Mouse (Mus musculus): ENCODE measurements around the gene A2ml1.

Gene A2ml1

DNA sequence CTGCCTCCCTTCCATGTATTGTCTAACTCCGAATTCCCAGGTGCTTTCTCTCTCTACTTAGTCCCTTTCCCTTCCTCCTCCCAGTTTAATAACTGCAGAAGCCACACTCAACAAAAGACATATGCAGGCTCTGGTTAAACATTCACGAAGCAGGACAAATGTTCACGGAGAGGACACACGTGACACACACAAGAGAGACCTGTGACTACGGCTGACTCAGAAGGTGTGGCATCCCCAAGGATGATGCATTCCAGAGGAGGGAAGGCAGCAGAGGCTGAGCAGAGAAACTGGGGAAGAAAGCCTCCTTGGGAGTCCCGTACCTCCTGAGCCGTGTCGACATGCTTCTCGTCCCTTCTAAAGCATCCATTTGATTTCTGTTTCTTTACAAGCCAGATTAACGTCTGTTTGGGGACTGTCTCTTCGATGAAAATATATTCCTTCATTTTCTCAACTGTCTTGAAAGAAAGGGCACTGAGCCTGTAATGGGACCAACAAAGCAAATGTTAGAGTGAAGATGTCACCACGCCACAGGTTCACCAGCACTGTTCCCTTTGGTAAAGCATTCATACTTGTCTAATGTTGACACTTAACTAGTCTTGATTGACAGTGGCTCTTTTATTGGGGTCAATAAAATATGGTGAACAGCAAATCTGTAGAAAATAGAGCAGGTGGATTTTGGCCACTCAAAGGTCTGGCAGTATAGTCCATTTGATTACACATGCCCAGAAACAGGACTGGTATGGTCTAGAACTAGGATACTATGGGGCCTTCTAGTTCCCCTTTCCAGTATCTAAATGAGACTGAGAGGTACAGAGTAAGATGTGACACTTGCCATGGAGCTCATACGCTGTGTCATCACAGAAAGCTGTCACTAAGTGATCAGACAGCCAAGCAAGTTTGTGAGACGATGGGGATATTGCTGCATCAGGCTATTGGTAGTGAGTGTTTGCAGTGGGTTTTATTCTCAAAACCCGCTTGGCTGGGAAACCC lies 31.6 kb downstream of the A2ml1 start:
- no peak for DNase-seq (ENCODE audit: low spot score)

DNA sequence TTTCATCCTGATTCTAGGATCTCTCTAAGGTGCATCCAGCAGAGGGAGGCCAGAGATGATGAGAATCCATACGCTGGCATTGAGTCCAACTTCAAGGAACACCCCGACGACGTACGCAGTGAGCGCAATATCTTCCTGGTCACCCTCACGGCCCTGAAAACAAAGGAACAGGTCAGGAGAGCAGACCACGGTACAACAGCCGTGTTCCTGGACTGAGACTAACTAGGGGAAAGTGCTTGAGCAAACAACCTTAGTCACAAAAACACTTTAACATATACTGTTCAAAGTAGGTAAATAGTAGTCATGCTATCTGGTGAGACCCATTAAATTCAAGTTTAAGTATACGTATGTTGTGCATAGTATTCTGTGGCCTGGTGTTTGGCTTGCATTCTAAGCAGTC lies 32.9 kb downstream of the A2ml1 start:
- no peak for DNase-seq (ENCODE audit: low spot score)

DNA sequence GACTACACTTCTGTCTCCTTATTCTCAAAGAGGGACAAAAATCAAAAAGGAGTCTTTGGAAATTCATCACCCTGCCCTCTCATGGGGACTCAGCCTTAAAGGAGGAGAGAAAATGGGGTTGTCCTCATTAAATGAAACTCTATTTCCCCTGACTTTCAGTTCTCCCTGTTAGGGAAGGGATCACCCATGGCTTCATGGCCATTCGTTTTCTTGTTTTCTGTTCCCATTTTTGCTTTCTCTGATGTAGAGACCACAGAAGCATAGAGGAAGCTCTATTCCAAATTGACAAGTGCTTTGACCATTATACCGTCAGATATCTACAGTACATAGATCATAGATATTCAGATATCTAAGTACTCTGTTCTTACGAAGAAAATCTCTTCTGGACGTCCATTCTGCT lies 36.0 kb downstream of the A2ml1 start:
- DNase-seq (ENCODE audit: low spot score), result no peak

DNA sequence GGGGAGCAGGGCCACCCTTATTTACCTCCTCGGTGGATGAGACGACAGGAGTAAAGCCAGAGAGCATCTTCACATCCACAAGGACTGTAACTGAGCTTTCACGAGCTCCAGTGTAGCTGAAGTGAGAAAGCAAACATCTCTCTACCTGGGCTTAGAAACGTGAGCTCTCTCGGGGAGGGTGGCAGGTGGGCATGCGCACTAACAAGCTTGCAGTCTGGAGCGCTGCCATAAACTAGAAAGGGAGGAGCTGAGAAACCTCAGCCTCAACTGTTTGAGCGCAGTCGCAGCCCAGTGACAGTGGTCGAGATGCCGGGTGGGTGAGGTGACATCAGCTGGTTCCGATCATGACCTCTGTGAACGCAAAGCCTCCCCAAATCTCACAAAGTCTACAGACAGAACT lies 38.2 kb downstream of the A2ml1 start:
- DNase-seq (ENCODE audit: low spot score), result peak; percentile 9

DNA sequence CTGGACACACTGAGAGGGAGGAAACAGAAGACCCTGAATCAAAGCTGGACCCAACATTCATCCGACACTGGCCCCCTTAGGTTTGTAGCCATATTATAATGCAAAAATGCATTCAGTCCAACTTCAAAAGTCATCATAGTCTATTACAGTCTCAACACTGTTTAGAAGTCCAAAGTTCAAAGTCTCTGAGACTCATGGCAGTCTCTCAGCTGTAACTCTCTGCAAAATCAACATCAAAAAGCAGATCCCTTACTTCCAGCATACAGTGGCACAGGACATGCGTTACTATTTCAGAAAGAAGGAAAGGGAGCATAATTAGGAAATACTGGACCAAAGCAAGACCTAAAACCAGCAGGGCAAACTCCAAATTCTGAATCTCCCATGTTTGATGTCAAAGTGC lies 46.2 kb downstream of the A2ml1 start:
- no peak for DNase-seq (ENCODE audit: low spot score)

DNA sequence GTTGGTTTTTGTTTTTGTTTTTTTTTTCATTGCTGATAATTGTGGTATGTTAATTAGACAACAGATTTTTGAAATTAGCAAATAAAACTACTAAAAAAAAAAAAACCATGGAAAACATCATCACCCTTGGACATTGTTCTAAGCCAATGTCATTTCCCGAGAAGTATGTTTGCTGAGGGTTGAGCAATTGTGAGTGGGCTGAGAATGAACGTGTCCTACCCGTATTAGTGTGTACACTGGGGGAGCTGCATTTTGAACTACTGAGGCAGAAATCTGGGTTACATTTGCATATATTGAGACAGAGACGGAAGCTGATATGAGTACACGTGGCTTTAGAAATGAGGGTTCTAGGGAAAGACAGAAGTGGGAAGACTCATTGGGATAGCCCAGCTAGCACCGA lies 48.1 kb downstream of the A2ml1 start:
- no peak for DNase-seq (ENCODE audit: low spot score)

DNA sequence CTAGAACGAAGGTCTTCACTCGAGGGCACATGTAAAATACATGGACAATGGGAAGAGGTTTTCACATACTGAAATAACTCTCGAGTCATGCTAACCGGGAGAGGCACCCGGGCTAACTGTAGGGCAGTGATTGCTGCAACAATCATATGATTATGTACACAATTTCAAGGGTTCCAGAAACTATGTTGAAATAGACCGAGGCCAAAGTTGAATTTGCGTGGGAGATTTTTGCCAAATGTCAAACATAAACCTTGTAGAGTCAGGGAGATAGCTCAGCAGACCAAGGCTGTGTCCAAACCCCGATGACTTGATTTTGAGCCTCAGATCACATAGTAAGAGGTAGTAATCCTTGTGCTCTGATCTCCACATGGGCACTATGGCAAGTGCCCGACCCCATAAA lies 48.7 kb downstream of the A2ml1 start:
- DNase-seq (ENCODE audit: low spot score), result no peak

DNA sequence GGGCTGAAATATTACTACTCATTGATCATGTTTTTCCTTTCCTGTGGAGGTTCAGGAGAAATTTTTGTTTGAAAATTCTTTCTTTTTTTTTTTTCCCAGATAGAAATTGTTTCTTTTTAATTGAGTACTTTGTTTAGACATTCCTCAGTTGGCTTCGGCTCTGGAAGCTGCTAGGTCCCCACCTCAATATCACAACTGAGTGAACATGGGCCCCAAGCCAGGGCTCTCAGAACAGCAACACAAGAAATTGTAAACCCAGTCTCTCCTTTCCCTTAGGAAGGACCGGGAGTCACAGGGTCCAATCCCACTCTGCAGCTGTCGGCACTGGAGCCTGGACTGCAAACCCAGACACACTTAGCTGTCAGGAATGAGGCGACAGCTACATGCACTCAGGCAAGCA lies 52.9 kb downstream of the A2ml1 start:
- DNase-seq (ENCODE audit: low spot score), result no peak

DNA sequence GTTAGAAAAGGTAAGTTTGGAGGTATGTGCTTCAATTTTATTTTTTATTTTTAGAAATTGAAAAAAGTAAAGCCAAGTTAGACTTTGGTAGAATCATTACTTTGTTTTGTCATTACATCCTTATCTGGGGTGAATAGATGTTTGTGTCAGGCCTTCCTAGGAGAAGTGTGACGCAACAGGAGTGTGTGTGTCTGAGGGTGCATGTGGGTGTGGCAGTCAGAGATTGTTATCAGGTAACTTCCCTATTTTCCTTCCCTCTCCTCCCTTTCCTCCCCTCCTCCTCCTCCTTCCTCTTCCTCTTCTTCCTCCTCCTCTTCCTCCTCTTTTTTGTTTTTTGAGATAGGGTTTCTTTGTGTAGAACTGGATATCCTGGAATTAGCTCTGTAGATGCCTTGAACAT lies 54.3 kb downstream of the A2ml1 start:
- no peak for DNase-seq (ENCODE audit: low spot score)

DNA sequence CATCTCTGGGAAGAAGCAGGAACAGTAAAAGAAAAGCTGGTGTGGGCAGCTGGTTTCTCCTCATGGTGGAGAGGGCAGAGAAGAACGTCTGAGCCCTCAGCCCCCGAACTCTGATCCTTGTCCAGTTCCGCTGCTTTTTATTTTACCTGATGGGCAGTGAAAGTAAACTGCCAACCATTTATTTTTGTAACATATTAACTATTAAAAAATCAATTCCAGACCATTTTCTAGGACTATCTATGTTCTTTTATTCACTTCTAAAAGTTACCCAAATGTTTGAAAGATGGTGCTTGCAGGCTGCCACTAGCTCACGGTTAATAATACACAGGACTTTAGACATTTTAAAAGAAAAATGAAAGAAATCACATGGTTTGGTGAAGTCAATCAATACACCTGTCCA lies 54.8 kb downstream of the A2ml1 start, which contains the start of gene Pzp:
Gene Pzp, minus strand, starts transcription at position 120 of the 400 bp plus-strand sequence.
- no peak for DNase-seq (ENCODE audit: low spot score)

DNA sequence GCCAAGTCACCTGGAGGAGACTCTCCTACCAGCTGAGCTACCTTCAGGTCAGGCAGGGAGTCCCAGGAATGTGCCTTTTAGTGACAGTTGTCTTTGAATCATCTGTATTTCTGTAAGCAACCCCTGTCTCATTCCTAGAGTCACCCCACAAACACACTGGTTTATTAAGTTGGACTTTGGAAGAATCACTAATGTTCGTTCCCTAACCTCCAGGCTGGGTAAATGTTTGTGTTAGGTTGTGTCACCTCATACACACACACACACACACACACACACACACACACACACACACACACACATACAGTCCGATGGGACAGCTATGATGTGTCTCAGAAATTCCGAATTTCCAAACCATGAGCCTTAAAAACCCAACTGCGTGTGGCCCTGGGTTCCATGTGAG lies 55.6 kb downstream of the A2ml1 start:
- no peak for DNase-seq (ENCODE audit: low spot score)

DNA sequence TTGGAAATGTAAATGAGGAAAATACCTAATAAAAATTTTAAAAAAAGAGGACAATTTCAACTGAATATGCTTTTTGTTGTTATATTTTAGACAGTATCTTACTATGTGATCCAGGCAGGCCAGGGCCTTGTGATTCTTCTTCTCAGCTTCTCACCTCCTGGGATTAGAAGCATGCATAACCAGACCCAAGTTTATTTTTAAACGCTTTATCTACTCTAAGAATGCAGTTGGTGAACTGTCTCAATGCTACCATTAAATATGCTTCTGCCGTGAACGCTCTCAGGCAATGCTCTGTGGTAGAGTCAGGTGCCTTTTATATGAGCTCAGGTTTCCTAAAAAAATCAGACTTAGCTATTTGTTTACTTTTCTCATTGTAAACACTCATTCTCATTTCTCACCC lies 58.0 kb downstream of the A2ml1 start:
- DNase-seq (ENCODE audit: low spot score), result no peak

DNA sequence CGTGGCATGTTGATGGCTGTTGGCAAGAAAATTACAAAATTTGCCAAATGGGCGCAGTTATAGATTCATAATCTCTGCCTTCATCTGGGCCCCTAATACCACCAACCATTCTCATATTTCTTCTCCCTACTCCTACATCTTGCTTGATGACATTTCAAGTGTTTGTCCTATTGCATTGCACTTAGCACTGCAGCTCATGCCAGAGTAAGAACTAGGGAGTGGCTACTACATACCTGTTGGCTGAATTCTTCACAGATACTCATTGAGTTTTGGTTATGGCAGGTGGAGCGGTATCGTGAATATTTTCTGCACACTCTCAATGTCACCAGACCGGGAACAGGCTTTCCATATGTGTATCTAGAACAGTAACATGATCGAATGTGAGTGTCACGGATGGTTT lies 62.2 kb downstream of the A2ml1 start:
- DNase-seq (ENCODE audit: low spot score), result no peak

DNA sequence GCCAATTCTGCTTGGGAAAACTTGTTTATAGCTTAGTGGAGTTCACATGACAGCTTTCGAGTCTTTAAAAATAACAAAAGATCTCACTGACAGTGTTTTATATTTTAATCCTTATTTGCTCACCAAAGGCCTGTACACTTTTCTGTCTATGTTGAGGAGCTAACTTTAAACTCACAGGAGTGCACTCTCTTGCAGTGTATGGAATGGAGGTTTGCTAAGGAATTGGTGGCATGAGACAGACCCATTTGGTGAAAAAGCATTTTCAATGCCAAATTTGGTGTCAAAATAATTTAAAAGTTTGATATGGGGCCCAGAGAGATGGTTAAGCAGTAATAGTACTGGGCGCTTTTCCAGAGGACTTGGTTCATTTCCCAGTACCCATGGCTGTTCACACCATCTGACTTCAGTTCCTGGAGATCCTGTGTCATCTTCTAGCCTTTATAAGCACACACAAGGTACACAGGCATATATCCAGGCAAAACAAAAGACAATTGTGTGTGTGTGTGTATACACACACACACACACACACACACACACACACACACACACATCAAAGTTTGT lies 75.7 kb downstream of the A2ml1 start:
- no peak for DNase-seq (ENCODE audit: low spot score)

DNA sequence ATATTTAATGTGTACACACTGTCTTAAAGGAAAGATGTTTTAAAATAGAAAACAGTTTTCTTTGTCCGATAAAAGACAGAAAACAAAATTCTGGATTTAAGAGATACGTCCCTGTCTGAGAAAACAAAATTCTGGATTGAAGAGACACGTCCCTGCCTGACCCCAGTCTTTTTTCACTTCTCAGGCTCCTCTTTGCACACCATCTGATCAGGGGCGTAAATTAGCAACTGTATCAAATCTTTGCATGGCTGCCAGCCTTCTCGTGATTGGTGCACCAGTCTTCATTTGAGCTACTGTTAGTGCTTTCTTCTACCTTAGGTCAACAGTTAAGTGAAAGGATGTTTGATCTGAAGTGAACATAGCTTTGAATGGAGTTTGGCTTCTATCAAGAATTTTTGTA lies 76.7 kb downstream of the A2ml1 start:
- no peak for DNase-seq (ENCODE audit: low spot score)

DNA sequence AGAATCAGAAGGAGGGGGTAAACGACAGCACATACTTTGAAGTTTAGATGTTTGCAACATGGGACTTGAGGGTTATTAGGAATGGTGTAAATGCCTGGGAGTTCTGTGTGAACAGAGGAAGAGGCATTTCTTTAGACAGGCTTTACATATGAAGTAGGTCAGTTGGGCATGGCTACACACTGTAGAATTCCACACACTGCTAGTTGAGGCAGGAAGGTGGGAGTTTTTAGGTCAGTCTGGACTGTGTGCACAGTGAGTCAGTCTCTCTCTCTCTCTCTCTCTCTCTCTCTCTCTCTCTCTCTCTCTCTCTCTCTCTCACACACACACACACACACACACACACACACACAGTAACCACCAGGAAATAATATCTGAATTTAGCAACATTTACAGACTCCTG lies 86.1 kb downstream of the A2ml1 start:
- DNase-seq (ENCODE audit: low spot score), result no peak

DNA sequence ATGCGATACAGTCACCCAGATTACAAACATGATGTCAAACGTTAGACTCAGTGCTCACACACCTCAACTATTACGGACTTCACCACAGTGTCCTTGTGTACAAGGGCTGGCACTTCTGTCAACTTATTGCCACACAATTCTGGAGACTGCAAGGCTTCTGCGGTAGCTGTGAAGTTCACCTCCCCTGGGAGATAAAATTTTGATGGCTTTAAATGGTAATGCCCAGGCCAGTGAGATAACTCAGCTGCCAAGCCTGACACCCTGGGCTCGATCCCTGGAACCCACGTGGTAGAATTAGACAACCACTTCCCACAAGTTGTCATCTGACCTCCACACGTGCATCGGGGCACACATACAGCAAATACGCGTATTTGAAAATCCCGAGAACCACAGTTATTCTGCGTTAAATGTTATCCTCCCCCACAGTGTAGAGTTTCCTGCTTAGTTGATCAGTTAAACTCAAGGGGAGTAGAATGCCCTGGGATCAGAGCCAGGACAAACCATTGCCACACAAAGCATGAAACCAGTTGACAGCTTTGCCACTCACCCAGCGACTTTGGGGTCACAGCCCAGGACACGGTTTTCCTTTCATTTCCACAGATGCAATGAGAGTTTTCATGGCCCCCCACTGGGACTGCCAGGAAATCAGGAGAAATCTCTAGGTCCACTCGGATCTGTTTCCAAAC lies 86.6 kb downstream of the A2ml1 start:
- no peak for DNase-seq (ENCODE audit: low spot score)

DNA sequence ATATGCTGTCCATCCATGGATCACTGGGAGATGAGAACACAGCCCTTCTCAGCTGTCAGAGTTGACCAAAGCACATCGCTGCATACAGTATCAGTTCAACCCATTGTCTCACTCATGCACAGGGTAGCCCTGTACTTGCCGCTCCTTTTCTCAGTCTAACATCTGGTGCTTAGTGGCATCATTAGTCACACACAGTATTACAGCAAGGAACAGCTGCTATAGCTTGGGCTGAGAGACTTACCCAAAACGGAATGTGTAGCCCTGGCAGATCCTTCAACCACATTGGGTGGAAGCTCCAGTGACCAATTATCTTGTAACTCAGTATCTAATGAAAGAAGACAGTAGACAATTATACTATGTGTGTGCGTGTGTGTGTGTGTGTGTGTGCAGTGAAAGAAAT lies 89.5 kb downstream of the A2ml1 start:
- no peak for DNase-seq (ENCODE audit: low spot score)

DNA sequence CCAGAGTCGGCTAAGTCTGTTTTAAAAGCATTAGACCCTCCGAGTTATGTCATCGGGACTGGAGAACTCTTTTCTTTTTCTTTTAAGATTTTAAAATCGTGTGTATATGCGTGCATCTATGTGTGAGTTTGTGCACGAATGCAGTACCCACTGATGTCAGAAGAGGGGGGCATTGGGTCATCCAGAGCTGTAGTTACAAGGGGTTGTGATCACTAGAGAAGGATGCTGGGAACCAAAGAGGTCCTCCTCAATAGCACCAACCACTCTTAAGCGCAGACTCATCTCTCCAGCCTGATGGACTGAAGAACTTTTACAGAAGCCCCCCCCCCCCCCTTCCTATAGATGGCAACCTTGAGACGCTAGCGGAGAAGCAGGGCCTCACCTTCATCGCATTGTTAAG lies 91.3 kb downstream of the A2ml1 start:
- DNase-seq (ENCODE audit: low spot score), result no peak
